ENCODE assay signal across 8 mouse cellular contexts in genomic region chr1:36095423-36096272, GRCm38 (mm10). TPM values are rescaled to one million over a fixed set of nuclear protein-coding genes. Genes with fewer than 3 reads are reported as not detected.
DNase-seq lines count a peak whose midpoint lies in the region.

No protein-coding gene starts in this region.

- intact Hi-C loops in heart, postnatal 25 days (cut with DNase I), result no loop called here

- peak; percentile 90 for DNase-seq in heart, adult 11 months
- no peak for DNase-seq in heart, postnatal 25 days (ENCODE audit: low spot score)
- DNase-seq in NIH3T3 (ENCODE audit: low read depth), result peak; percentile 86
- peak; percentile 66 to 83 for DNase-seq in frontal cortex, postnatal 25 days (ENCODE audit: low spot score in 2 of 2)
- DNase-seq in left cerebral cortex, adult 18-20 months (ENCODE audit: low spot score in 2 of 2), result peak; percentile 96 to 98
- peak; percentile 46 for DNase-seq in lung, postnatal 36 days
- peak; percentile 67 for DNase-seq in testis, postnatal 14 days (ENCODE audit: low spot score)
- no peak for DNase-seq in embryo, embryonic 10.5 days (ENCODE audit: low spot score)

RNA-seq across cellular contexts. Expression of gene Hs6st1, which starts 27.4 kb away (rescaled TPM):
- total RNA-seq in heart, postnatal 25 days (2021), result 10 to 100 TPM; 23.0 to 23.1 TPM
- total RNA-seq in left cerebral cortex, adult 18-20 months (2021), result 10 to 100 TPM; 48.6 to 51.7 TPM

Comparison
In these comparisons a context has a peak if more than half of its experiments do, and no peak if none do; other contexts are left out.
1. DNase-seq: peak in heart, adult 11 months (single experiment), NIH3T3 (single experiment), frontal cortex, postnatal 25 days (2 of 2), left cerebral cortex, adult 18-20 months (2 of 2), lung, postnatal 36 days (single experiment) and testis, postnatal 14 days (single experiment); none in heart, postnatal 25 days (single experiment) and embryo, embryonic 10.5 days (single experiment).